Mouse (Mus musculus) hindbrain, embryonic 16.5 days (tissue): ENCODE results near the gene Fbxo27. TPM values are rescaled to one million over a fixed set of nuclear protein-coding genes. Genes with fewer than 3 reads are reported as not detected.
"Not testable (repeated sequence)": the region's sequence is repeated elsewhere in the genome, so short reads cannot be mapped to it uniquely, and the experiment has no call there.

ENCODE experiments used
- ATAC-seq: fragments of 200-750 bp; cut with Nextera tagmentation; 2 replicates; pipeline ENCODE4 v1.8.0; 2017; ENCODE audit warnings: moderate TSS enrichment, moderate library complexity
- H3K27ac ChIP-seq: fragments of 300-500 bp; sonication (generic); 2 replicates; pipeline ENCODE4 v1.5.1; 2014; ENCODE audit warnings: low read depth, mild to moderate bottlenecking, control low read depth, low read length, moderate library complexity
- H3K27me3 ChIP-seq: fragments of 300-500 bp; sonication (generic); replicated peaks from 2 replicates; pipeline ENCODE4 v1.6.1; 2014; ENCODE audit warnings: low read length; ENCODE audit not compliant: control insufficient read depth, insufficient read depth
- H3K36me3 ChIP-seq: fragments of 300-500 bp; sonication (generic); 2 replicates; pipeline ENCODE4 v1.6.1; 2014; ENCODE audit warnings: mild to moderate bottlenecking, low read length, moderate library complexity, mixed read lengths; ENCODE audit not compliant: control insufficient read depth, insufficient read depth
- H3K4me1 ChIP-seq: fragments of 300-500 bp; sonication (generic); 2 replicates; pipeline ENCODE4 v1.6.1; 2014; ENCODE audit warnings: low read depth, low read length; ENCODE audit not compliant: control insufficient read depth, insufficient read depth
- H3K4me2 ChIP-seq: fragments of 300-500 bp; sonication (generic); 2 replicates; pipeline ENCODE4 v1.6.1; 2014; ENCODE audit warnings: mild to moderate bottlenecking, low read length, control low read depth, moderate library complexity
- H3K4me3 ChIP-seq: fragments of 300-500 bp; sonication (generic); 2 replicates; pipeline ENCODE4 v1.5.1; 2014; ENCODE audit warnings: mild to moderate bottlenecking, low read length, control low read depth, moderate library complexity
- H3K9ac ChIP-seq: fragments of 300-500 bp; sonication (generic); 2 replicates; pipeline ENCODE4 v1.6.1; 2014; ENCODE audit warnings: low read depth, mild to moderate bottlenecking, control low read depth, low read length, moderate library complexity
- H3K9me3 ChIP-seq: fragments of 300-500 bp; sonication (generic); 2 replicates; pipeline ENCODE4 v1.6.1; 2014; ENCODE audit warnings: mild to moderate bottlenecking, low read length, moderate library complexity; ENCODE audit not compliant: control insufficient read depth
- WGBS: fragments of 180-500 bp; shearing (Covaris S2); extraction: QIAGEN DNeasy Blood & Tissue Kit; methylation state at CpG from one replicate; pipeline ENCODE4 v1.1.7; 2014; 5-methylcytosine and 5-hydroxymethylcytosine counted together
- polyA plus RNA-seq: library from polyadenylated mRNA; unstranded; fragments of >200 nt; fragmentation: Nextera tagmentation; extraction: Ambion mirVana; gene quantifications from 2 replicates; pipeline ENCODE4 v1.2.1, GENCODE M21; 2015

Gene Fbxo27
- polyA plus RNA-seq, 1 experiment from 2014 or later: 12.9 TPM

DNA sequence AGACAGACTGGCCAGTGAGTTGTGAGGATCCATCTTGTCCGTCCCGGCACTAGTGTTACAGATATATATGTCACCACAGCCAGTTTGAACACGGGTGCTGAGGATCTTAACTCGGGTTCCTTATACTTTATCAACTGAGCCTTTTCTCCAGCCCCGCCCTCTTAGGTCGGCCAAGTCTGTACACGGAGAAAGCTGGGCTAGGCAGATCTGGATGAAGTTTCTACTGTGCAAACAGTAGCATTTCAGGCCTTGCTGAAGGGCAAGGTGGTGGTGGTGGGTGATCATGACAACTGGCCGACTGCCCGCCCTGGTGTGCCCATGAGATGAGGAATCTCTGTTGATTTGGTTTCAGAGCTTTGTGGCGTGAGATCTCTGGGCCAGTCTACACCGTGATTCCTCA is 4.6 kb downstream of the Fbxo27 start:
- Histone ChIP-seq H3K9ac (no peak overlapping the region), H3K9me3 (peaks cover 3% of the 10 kb centered on the region; the same call in 1 of the 2 replicates), H3K27ac (no peak overlapping the region), H3K4me1 (peaks cover 4% of the 10 kb centered on the region), H3K27me3 (no peaks in the 10 kb centered on the region; the same call in 1 of the 2 replicates), H3K4me2 (no peak overlapping the region), H3K4me3 (no peak overlapping the region), H3K36me3 (0 out of 2 replicates have a peak, but pooled peaks cover 4% of the 10 kb centered on the region)
- no peak for ATAC-seq
- WGBS: 94% methylated on average over 11 of the region's 11 CpGs

- Histone ChIP-seq H3K9me3 (peaks cover 3% of the 10 kb centered on the region; the same call in 1 of the 2 replicates), H3K27ac (no peak overlapping the region)
- ATAC-seq: no peak
These were observed 7.6 kb downstream of the Fbxo27 start for GRCm38 (mm10) chr7:28700269-28700668.

DNA sequence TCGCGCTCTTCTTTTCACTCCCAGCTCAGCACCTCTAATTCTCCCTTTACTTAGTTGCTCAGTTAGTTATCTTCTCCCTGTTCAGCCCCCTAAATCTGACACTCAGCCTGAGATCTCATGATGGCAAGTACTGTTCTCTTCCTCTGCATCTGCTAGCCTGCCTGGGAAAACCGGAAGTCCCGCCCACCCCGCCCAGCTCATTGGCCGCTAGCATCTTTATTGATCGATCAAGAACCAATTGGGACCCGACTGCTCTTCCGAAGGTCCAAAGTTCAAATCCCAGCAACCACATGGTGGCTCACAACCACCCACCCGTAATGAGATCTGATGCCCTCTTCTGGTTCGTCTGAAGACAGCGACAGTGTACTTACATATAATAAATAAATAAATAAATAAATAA is 8.7 kb downstream of the Fbxo27 start:
- H3K27ac ChIP-seq, H3K27me3 ChIP-seq, ATAC-seq, H3K9me3 ChIP-seq, H3K9ac ChIP-seq, H3K4me3 ChIP-seq, H3K36me3 ChIP-seq, H3K4me1 ChIP-seq, H3K4me2 ChIP-seq: not testable (repeated sequence)
- WGBS: 97% methylated on average over 12 of the region's 12 CpGs

More at GRCm38 (mm10) chr7:28700269-28700668, 7.6 kb downstream of the Fbxo27 start:
- no peaks in the 10 kb centered on the region for H3K4me1 ChIP-seq
- H3K27me3 ChIP-seq: no peaks in the 10 kb centered on the region; the same call in 1 of the 2 replicates
- WGBS: 97% methylated on average over 4 of the region's 4 CpGs
- H3K4me2 ChIP-seq: no peak overlapping the region
- no peak overlapping the region for H3K9ac ChIP-seq
- H3K4me3 ChIP-seq: no peak overlapping the region
- 0 out of 2 replicates have a peak, but pooled peaks cover 4% of the 10 kb centered on the region for H3K36me3 ChIP-seq

GRCm38 (mm10) chr7:28702601-28703143 is 10.0 kb downstream of the Fbxo27 start:
- Histone ChIP-seq H3K4me2 (no peak overlapping the region), H3K36me3 (no peaks in the 10 kb centered on the region), H3K27me3 (no peaks in the 10 kb centered on the region), H3K27ac (no peak overlapping the region), H3K9ac (no peak overlapping the region), H3K9me3 (peaks cover 3% of the 10 kb centered on the region; the same call in 1 of the 2 replicates), H3K4me1 (no peaks in the 10 kb centered on the region), H3K4me3 (no peak overlapping the region)
- WGBS: 72% methylated on average over 9 of the region's 9 CpGs
- no peak for ATAC-seq

DNA sequence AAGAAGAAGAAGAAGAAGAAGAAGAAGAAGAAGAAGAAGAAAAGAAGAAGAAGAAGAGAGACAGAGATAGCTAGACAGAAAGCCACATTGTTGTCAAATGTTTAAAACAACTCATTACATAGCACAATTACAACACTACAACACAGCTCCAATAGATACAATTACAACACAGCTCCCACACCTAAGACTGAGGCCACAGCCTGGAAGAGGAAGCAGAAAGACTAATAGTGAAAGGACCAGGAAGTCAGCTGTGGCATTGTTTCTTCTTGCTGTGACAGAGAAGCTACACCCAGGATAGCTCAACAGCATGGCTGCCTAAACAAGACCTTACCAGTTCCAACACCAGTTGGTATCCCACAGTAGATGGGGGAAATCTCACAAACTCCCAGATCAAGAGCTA is 16.8 kb downstream of the Fbxo27 start:
- Histone ChIP-seq H3K4me1 (no peaks in the 10 kb centered on the region), H3K9ac (no peak overlapping the region), H3K4me2 (no peak overlapping the region), H3K27ac (no peak overlapping the region), H3K36me3 (no peaks in the 10 kb centered on the region), H3K4me3 (no peak overlapping the region), H3K27me3 (no peaks in the 10 kb centered on the region), H3K9me3 (no peaks in the 10 kb centered on the region)
- ATAC-seq: no peak

- H3K4me2 ChIP-seq: no peak overlapping the region
- no peaks in the 10 kb centered on the region for H3K4me1 ChIP-seq
- no peaks in the 10 kb centered on the region for H3K36me3 ChIP-seq
- H3K27ac ChIP-seq: no peak overlapping the region
- ATAC-seq: no peak
- no peak overlapping the region for H3K9ac ChIP-seq
- no peak overlapping the region for H3K4me3 ChIP-seq
- no peaks in the 10 kb centered on the region for H3K27me3 ChIP-seq
- 63% methylated on average over 3 of the region's 3 CpGs for WGBS
- H3K9me3 ChIP-seq: no peaks in the 10 kb centered on the region
These were observed 18.3 kb downstream of the Fbxo27 start for GRCm38 (mm10) chr7:28710962-28711361.

DNA sequence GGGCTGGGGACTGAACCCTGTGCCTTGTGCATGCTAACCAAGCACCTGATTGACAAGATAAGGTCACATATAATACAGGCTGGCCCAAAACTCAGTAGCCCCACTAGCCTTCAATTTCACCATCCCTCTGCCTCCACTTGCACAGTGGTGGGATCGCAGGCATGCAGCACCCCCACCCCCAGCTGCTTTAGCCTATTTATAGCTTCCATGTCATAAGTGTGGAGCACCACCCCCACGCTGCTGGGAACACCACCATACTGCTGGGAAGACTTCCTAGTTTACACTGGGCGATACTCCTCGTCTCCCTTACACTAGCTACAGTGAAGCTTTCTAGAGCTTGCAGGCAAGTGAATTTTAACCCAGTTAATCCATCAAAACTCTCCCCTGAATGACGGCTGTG is 22.0 kb downstream of the Fbxo27 start:
- no peak for ATAC-seq
- Histone ChIP-seq H3K4me1 (peaks cover 4% of the 10 kb centered on the region; the same call in 1 of the 2 replicates), H3K4me2 (no peak overlapping the region), H3K36me3 (no peaks in the 10 kb centered on the region), H3K27ac (no peak overlapping the region), H3K9me3 (no peaks in the 10 kb centered on the region), H3K27me3 (no peaks in the 10 kb centered on the region), H3K9ac (no peak overlapping the region), H3K4me3 (no peak overlapping the region)
- 88% methylated on average over 5 of the region's 5 CpGs for WGBS

DNA sequence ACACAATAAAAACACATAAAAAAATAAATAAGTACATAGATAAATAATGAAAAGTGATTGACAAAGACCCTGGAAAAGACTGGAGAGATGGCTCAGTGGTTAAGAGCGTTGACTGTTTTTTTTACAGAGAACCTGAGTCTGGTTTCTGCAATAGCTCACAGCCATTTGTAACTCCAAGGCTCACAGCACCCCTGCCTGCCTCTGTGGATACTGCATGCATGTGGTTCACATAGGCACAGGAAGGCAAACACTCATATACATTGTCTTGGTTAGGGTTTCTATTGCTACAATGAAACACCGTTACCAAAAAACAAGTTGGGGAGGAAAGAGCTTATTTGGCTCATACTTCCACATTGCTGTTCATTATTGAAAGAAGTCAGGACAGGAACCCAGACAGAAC is 22.9 kb downstream of the Fbxo27 start:
- Histone ChIP-seq H3K9ac (no peak overlapping the region), H3K4me3 (no peak overlapping the region), H3K4me1 (peaks cover 4% of the 10 kb centered on the region; the same call in 1 of the 2 replicates), H3K36me3 (no peaks in the 10 kb centered on the region), H3K27me3 (no peaks in the 10 kb centered on the region), H3K9me3 (no peaks in the 10 kb centered on the region), H3K4me2 (no peak overlapping the region), H3K27ac (no peak overlapping the region)
- ATAC-seq: no peak
- WGBS: 97% methylated on average over 2 of the region's 2 CpGs

DNA sequence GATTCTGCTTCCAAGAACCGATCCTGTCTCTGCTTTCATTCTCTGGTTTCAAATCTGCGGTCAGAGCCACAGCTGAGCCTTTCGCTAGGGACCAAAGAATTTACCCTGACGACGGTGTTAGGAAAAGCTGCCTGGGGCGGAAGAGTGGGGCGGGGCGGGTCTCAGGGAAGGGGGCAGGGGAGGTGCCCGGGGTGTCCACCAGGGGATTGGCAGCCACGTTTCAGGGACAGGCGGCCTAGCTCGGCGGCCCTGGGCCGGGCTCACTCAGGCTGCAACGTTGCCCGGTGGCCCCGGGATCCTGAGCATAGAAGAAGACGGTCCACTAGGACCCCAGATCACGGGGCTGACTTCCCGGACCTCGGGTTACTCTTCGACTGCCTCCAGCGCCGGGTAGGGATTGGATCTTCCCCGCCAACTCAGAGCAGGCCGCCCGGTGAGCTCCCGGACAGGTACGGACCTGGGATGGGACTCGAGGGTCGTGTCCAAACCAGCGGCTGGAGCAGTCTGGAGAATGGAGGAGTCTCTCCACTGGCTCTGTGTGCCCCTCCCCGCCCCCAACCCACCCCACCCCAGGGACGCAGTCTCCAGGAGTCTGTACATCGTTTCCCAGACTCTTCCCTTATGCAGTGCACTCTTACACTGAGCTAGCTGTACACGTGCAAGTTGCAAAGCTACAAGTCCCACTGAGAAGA is 24.1 kb downstream of the Fbxo27 start, which contains the start of gene Fbxo17:
Gene Fbxo17, plus strand, starts transcription at position 215 of the 692 bp plus-strand sequence.
- H3K27me3 ChIP-seq: no peaks in the 10 kb centered on the region
- no peak within 1 kb of the TSS for H3K27ac ChIP-seq
- no peaks in the 10 kb centered on the region for H3K36me3 ChIP-seq
- H3K4me3 ChIP-seq: peak within 1 kb of the TSS; percentile 45
- peak within 1 kb of the TSS; percentile 83 for H3K4me2 ChIP-seq
- 2% methylated on average over 33 of the region's 36 CpGs for WGBS
- H3K9me3 ChIP-seq: no peaks in the 10 kb centered on the region
- peak; percentile 77 for ATAC-seq
- peak within 1 kb of the TSS; percentile 67 for H3K9ac ChIP-seq
- H3K4me1 ChIP-seq: peaks cover 4% of the 10 kb centered on the region; the same call in 1 of the 2 replicates
